Mouse (Mus musculus): ENCODE measurements at regions not wholly inside any gene's neighbourhood (a gene's known extent, or its start where the extent isn't known, plus 50 kb on each side); places are given as distances from the start of the nearest gene placed in this dataset.

DNA sequence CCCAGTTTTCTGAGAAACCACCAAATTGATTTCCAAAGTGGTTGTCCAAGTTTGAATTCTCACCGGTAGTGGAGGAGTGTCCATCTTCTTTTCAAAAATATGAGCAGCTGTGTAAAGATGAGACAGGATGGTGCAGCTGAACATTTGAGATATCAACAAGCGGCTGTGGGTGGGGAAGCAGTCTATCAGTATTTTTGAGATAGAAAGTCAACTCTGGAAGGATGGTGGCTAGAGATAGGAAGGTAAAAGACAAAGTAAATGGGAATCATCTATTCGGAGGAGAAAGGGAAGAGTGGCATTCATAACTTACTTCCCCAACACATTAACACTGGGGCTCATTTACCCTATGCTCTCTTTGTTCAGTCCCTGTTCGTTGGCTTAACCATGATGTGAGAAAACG, 146.9 kb upstream of the Gmnc start:
- no peak for DNase-seq (ENCODE audit: low spot score in 2 of 2)

- DNase-seq (ENCODE audit: low spot score in 2 of 2) = no peak
Observed at GRCm38 (mm10) chr16:27138987-27139386, 147.5 kb upstream of the Gmnc start.

DNA sequence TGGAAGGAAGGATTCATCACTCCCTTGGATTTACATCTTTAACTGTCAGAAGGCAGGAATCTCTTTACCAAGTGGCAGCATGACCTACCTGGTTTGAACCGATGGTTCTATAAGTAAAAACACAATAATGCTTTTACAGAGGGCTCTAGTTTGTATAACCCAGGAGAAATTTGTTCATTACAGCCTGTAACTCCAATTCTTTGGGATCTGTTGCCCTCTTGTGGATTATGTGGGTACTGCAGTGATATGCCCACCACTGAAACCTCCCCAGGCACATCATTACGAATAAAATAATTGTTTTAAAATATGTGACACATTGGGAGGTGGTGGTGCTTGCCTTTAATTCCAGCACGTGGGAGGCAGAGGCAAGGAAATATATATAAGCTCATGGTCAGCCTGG, 148.6 kb upstream of the Gmnc start:
- peak in 1 of 2 experiments; percentile 20 for DNase-seq (ENCODE audit: low spot score in 2 of 2)

DNA sequence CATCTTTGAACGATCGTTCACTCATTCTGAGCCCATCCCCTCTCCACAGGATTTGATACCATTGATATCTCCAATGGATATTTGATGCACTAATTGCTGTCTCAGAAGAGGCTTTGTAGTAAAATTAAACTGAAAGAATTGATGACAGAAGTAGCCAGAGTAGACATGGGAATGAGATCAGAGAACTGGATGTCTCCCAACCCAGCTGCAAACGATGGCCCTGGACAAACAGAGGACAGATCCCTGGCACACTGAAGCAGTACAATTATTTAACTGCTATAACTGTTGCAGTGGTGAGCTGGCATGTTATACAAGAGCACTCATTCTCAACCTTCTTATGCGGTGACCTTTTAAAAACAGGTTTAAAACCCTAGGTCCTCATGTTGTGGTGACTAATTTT, 151.5 kb upstream of the Ostn start:
- DNase-seq (ENCODE audit: low spot score in 2 of 2) = no peak

GRCm38 (mm10) chr16:27195650-27196049, 111.6 kb upstream of the Ostn start:
- no peak for DNase-seq (ENCODE audit: low spot score in 2 of 2)

Measured in spleen, postnatal 14 days (tissue).